Mouse (Mus musculus): ENCODE measurements around the gene Alg6. TPM values are rescaled to one million over a fixed set of nuclear protein-coding genes. Genes with fewer than 3 reads are reported as not detected.
A peak's percentile ranks its signal among the peaks of the same experiment; 100 is the strongest.

Alg6 gene
- 10 to 100 TPM; 10.4 to 10.5 TPM for polyA plus RNA-seq (2017; shearing (Covaris generic))

DNA sequence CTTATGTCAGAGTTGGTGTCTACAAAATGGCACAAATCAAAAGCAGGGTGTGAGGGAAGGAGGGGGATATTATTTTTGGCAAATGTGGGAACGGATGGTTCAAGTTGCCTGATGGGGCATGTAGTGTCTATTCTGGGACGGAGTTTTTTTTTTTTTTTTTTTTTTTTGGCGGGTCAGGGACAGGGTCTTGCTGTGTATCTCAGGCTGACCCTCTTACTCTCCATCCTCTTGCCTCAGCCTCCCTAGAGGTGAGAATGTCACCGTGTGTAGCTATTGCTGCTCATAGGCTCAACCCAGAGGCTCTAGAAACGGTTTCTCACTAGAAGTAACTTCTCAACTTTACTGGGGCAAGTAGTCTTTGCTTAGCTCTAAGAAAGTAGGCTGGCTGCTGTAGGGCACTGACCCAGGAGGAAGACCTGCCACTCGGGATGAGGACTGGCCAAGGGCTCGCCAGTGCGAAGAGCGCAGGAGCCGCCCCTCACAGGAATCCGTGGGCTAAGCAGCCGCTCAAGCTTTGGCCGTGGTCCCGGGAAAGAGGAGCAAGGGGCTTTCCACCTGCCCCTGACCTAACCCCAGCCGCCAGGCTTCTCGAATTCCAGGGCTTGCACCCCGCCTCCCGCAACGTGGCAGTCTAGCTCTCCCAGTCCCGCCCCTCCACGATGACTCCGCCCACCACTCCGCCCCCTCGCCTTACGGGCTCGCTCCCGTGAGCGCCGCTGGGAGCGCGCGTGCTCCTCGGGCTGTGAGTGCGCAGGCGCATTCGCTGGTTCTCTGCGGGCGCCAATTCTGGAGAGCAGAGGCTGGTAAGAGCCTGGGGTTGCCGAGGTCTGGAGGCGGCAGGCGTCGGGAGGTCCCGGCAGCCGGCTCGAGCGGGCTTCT is at the start of gene Alg6:
TSS of gene Alg6 (plus strand) at position 761 of the 879 bp plus-strand sequence.
- ATAC-seq, result peak; percentile 84

DNA sequence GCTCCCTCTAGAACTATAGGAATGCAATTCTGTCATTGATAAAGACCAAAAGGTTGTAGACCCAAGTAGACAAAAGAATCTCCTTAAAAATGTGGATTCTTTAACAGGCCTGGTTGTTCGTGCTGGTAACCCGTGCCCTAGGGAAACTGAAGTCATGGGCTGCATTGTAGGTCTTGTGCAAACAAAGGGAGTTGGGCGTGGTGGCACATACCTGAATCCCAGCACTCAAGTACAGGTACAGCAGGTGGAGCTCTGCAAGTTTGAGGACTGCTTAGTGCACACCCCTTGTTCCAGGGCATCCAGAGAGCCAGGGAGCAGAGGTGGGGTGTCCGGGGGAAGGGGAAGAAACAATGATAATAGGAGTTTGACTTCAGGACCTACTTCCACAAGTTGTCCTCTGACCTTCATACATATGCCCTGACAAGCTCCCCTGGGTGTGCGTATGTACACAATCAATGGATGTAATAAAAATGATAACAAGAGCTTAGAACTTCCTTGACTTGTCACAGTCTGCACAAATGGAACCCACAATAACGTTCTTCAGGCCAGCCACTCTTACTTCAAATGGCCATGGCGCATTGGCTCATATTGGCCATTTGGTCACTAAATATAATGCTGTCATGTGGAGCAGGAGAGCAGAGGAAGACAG is 45.1 kb upstream of the Alg6 start:
- no peak for ATAC-seq

DNA sequence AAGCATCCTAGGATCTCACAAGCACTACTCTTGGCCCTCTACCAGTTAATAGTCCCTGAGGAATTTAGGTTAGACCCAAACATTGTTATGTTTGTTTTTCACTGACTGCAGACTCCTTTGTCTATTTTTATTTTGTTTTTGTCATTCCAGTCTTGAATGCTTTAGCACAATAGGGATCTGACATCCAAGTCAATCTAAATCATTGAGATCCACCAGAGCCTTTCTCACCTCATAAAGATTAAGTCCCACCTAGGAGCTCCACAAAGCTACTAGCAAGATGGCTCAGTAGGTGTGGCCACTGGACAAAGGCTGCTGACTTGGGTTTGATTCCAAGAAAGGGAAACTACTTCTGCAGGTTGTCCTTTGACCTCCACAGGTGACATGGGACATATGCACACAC is 40.3 kb upstream of the Alg6 start:
- ATAC-seq, result no peak

DNA sequence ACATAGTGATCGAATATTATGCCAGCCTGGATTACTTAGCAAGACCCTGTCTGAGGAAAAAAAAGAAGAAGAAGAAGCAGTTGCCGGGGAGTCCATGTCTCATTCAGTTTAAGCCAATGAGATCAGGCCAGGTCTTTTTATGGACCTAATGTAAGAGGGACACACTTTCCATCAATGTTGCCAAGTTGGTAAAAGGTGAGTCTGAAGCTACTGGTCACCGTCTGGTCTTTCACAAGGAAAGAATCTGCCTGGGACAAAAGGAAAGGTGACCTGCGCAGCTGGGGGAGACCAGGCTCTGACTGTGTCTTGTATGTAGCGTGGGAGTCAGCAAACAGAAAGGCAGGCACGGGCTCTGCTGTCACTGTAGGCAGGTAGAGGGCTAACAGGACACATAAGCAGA is 31.5 kb upstream of the Alg6 start:
- no peak for ATAC-seq

DNA sequence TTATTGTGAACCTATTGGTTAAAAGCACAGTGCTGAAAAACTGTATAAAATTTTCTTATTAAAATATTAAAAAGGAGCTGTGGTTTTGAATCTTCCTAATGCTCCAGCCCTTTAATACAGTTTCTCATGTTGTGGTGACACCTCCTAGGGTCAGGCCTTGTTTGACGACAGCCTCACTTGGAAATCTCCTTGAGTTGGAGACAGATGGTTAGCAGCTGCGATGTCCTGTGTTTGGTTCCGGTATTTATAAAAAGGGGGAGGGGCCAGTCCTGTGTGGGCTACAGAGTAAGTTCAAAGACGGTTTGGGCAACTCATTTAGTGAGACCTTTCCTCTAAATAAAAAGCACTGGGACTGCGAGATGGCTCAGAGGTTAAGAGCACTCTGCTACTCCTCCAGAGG is 29.2 kb upstream of the Alg6 start:
- no peak for ATAC-seq

DNA sequence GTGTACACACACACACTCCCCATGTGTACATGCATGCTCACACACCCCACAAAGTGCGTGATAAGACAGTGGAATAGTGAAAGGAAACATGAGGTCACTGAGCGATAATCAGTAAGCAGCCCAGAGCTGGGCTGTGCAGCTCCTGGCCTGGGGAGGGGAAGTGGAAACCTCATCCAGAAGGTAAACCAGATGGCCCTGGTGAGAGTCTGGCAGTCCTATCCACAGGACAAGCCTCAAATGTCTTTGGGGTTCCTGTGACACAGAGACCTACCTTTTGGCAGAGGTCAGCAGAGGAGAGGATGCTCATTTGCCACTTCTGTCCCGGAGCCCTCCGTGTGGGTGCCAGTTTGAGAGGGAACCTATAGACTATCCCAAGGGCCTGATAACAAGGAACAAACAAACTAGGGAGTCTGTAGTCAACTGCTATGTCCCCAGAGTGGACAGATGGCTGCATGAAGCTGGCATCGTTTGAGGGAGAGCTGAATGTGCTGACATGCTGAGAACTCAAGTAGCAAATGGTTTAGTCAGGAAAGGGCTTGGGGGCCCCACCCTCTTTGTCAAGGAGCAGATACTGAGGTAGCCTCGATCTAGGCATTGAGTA is 2.8 kb upstream of the Alg6 start:
- no peak for ATAC-seq

DNA sequence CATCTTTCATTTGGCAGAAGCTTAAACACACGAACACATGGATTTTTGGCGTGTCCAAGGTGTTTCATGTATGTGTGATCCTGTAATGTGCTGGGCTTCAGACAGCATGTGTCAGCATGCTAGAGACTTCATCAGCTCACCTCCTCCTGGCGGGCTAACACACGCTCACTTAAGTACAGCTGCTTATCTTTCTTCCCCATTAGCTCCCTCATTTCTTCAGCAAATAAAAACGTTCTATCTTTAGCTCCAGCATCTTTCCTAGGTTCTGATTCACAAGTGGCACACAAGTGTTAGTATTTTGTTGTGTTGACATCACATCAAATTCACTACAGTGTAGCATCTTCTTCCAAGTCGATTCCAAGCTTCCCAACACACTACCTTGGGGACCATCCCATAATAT is 1.5 kb upstream of the Alg6 start:
- ATAC-seq, result no peak

DNA sequence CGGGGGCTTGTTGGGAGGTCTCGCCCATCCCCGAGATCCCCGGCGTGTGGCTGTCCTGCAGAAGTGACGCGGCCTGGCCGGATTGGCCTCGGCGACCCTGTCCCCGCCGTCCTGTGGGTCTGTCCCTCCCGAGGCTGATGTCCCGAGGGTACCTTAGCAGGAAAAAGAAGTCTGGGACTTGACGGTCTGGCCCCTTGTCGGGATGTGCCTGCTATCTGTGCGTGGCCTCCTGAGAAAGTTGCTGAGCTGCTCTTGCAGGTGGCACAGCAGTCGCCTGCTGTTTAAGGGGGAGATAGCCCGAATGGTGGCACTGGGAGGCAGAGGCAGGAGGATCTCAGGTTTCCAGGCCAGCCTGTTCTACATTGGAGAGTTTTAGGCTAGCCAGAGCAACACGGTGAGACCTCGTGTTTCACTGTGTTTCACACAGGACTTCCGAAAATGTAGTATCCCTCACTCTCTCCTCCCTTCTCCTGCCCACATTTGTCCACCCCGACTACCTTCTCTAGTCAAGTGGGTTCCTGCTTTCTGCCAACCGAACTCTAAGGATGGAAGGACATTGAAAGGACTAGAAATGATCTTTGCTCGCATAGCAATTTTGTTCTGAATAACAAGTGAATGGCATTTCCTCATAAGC is 436 bp downstream of the Alg6 start:
- ATAC-seq, result peak; percentile 21

DNA sequence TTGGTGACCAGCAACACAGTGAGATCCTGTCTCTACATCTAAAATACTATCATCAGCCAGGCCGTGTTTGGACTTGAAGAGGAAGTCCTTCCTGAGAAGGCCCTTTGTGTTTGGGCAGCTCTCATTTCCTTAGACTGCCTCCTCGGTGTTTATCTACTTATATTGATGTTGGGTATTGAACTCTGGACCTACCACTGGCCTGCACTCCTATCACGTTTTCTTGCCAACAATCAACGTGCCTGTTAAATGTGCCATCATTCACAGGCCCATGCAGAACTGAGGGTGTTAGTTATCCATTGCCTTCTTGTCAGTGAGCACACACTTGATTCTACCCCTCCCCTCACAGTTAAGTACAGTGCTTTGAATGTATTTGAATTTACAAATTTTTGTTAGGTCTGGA is 2.4 kb downstream of the Alg6 start:
- ATAC-seq, result no peak

DNA sequence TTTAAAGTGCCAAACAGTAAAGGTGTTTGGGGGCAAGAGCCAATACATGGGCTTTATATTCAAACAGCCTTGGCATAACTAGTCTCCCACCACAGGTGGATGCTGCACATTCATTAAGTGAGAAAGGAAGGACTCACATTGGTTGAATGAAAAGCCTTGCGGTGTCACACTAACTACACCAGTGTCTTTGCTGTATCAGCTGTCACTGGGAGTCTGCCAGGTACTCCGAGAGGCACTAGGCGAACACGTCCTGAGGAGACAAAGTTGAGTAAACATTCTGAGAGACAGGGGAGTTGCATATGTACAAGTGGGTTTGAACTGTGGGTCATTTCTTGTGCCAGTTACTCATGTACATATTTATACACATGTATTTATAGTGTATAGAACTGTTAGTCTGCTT is 8.9 kb downstream of the Alg6 start:
- ATAC-seq, result no peak

DNA sequence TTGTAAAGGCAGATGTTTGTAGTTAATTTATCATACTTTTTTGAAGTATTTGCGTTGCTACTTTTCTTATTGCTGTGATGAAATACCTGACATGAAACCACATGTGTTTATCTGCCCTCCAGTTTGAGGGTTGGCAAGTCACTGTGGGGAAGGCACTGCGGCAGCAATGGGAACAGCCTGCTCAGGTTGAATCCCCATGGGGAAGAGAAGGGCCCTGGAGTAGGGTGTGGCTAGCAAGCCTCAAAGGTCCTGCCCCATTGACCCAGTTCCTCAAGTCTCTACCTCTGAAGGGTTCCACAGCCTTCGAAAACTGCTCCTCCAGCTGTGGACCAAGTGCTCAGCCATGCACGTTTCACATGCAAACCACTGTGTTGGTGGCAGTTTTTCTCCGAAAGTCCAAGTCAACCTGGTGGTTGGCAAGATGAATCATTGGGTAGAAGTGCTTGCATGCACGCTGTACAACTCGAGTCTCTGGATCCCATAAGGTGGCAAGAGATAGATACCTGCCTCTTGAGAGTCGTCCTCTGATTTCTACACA is 10.5 kb downstream of the Alg6 start:
- ATAC-seq, result no peak

DNA sequence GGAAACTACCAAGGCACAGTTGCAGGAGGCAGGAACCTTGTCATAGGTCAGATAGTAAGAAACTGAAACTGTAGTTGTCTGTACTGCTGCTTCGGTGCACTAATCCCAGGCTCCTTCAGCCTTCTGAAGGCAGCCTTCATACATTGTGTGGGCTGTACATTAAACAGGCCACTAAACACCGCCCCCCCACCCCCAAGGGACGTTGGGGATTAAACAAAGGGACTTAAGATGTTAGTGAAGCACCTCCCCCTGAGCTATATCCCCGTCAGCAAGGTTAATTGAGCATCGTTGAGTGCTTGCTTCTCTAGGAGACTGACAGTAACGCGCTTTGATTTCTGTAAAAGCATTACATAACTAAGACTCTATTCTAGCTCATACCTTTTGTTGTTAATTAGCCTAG is 24.4 kb downstream of the Alg6 start:
- no peak for ATAC-seq

DNA sequence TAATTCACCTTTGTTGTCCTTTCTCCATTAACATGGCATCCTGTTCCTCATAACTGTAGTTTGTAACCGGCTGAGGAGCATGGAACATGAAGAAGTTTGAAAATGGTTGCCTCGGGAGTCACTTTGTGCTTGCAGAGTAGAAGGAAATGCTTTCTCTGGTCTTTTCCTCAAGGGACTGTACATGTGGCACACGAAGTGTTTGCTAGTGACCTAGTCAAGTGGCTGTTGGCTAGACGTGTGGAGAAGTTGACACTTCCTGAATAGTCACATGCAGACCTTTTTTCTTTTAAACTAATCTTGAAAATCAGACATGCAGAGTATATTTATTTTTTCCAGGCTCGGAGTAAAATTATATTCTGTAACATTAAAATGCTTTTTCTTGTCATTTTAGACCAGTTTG is 37.0 kb downstream of the Alg6 start:
- ATAC-seq, result no peak

DNA sequence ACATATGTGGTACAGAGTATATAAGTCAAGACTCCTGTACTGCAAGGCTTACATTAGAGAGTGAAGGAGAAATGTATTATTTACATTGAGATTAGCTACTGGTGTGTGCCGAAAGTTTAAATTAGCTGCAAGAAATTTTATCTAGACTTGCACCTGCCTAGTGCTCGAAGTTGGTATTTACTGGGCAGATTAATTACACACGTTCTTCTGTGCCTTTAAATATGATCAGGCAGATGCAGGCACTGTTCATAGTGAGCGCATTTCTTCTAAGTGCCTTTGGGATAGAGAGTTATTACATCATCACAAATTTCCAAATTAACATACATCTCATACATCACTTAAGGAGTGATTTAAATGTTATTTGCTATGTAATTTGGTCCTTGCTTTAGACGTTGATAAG is 50.8 kb downstream of the Alg6 start:
- ATAC-seq, result no peak

DNA sequence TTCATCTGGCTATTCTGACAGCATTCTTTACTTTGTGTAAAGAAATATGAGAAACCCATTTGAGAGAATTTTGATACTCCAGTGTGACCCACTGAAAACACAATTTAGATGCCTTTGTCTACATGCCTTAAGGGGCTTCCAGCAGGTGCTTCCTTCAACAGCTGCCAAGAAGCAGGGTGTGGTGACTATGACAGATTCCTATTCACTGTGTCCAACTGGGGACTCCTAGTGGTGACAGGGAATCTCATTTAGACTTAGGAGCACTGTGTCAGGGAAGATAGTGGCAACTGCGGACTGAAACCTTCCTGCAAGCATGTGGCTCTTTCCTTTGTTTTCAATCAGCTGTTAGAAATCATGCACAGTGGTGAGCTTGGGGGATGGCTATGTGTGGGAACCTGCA is 51.3 kb downstream of the Alg6 start:
- ATAC-seq, result no peak

DNA sequence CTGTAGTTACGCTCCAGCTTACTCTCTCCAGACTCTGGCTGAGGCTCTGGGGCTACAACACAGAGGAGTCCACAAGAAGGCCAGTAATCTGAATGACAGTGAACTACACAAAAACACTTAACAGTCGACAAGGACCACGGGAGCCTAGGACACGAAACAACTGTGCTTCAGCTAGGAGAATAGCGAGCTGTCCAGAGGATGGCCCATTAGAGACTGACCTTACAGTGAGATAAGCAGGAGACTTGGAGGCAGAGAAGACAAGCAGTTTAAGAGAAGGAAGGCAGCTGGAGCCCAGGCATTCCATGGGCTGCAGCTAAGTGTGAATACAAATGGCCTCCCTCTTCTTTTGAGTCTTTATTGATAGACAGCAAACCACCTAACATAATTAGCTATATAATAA is 55.1 kb downstream of the Alg6 start:
- no peak for ATAC-seq

DNA sequence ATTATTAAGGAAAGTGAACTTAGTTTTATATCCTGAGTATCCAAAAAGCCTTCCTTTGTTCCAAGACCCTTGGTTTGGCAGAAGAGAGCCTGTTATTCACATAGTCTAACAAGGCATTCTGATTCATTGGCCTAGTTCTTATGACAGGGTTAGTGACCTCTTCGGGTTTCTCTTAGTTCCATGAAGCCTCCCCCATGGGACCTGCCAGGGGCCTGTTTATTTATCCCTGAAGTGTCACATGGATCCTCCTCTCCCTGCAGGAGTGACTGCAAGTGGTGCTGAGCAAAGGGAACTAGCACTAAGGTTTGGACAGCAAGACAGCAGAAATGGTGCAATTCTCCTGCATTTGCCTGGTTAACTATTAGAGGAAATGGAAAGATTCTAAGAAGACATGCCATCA is 57.6 kb downstream of the Alg6 start:
- ATAC-seq, result no peak

DNA sequence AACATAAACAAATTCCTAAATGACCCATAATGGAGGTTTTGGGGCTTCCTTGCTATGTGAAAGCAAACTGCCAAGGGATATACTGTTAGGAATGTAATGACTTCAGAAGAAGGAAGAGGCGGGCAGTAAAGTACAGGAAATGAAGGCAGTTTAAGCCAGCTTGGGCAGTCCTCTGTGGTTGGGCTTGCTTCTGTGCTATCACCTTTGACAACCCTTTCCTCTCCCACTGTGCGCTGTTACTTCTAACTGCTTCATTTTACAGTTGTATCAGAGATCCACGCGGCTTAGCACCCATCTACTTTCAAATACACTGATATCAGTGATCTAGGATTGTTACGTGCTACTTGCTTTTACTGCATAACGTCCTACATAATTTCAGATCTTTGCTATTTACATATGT is 76.9 kb downstream of the Alg6 start:
- no peak for ATAC-seq

Other genes starting within 250 kb of the Alg6 start
- gene Foxd3, start 59.4 kb upstream of the Alg6 start, polyA plus RNA-seq (2017; shearing (Covaris generic)), result not detected
- 1 to 10 TPM; 4.5 to 5.6 TPM for gene Efcab7, start 113.5 kb downstream of the Alg6 start, polyA plus RNA-seq (2017; shearing (Covaris generic))
- gene Pgm1, start 213.8 kb downstream of the Alg6 start, polyA plus RNA-seq (2017; shearing (Covaris generic)), result 10 to 100 TPM; 32.1 to 34.2 TPM
- 10 to 100 TPM; 23.7 to 33.1 TPM for gene Itgb3bp, start 214.1 kb downstream of the Alg6 start, polyA plus RNA-seq (2017; shearing (Covaris generic))

Measured in activated CD4-positive, CD25-positive, alpha-beta regulatory T cell, adult 4 months (primary cell).